Mouse (Mus musculus): Measurements from ENCODE around the gene Desi1. TPM values are rescaled to one million over a fixed set of nuclear protein-coding genes. Genes with fewer than 3 reads are reported as not detected.

Desi1 gene
- total and polyA plus RNA-seq, 3 experiments = 20.1 to 27.7 (median 21.4) TPM

GRCm38 (mm10) chr15:81961078-81961451 lies 72.6 kb downstream of the Desi1 start:
- WGBS = 2% methylated on average over 7 of the region's 8 CpGs
- TF ChIP-seq POLR2A (IDR thresholded peaks at IDR 0.05; ENCODE audit: insufficient read depth, low read depth, low read length) = no peak
- TF ChIP-seq CTCF (IDR thresholded peaks at IDR 0.05) = no peak
- TF ChIP-seq EP300 (IDR thresholded peaks at IDR 0.05; ENCODE audit: insufficient read depth, low read depth, low read length) = no peak
- no peaks in the 10 kb centered on the region for H3K79me2 ChIP-seq (replicated peaks; ENCODE audit: control insufficient read depth, insufficient read depth, low read length)
- H3K4me3 ChIP-seq = peak overlapping the region; percentile 90
- H3K27me3 ChIP-seq (ENCODE audit: control insufficient read depth, insufficient read depth, low read length) = no peaks in the 10 kb centered on the region
- no peak overlapping the region for H3K9ac ChIP-seq (ENCODE audit: low read depth, low read length)
- no peaks in the 10 kb centered on the region; the same call in 1 of the 2 replicates for H3K4me1 ChIP-seq (ENCODE audit: control insufficient read depth, insufficient read depth, low read length)
- DNase-seq = no peak
- no peaks in the 10 kb centered on the region for H3K36me3 ChIP-seq (ENCODE audit: control insufficient read depth, insufficient read depth, low read length)
- intact Hi-C loops (cut with DNase I) = loop anchor here (2.0 kb wide), 1 partner anchor 80 kb away; no protein-coding TSS in a partner anchor
- peak overlapping the region; percentile 48 for H3K27ac ChIP-seq

GRCm38 (mm10) chr15:81960171-81961077 lies 73.2 kb downstream of the Desi1 start, which contains the start of gene Pmm1:
Gene Pmm1 (minus strand): TSS chr15:81960930.
- Histone ChIP-seq H3K9ac (ENCODE audit: low read depth, low read length) (peak within 1 kb of the TSS; percentile 86), H3K79me2 (replicated peaks; ENCODE audit: control insufficient read depth, insufficient read depth, low read length) (no peaks in the 10 kb centered on the region), H3K4me1 (ENCODE audit: control insufficient read depth, insufficient read depth, low read length) (no peaks in the 10 kb centered on the region; the same call in 1 of the 2 replicates), H3K36me3 (ENCODE audit: control insufficient read depth, insufficient read depth, low read length) (no peaks in the 10 kb centered on the region), H3K27me3 (ENCODE audit: control insufficient read depth, insufficient read depth, low read length) (no peaks in the 10 kb centered on the region), H3K27ac (peak within 1 kb of the TSS; percentile 75), H3K4me3 (peak within 1 kb of the TSS; percentile 90)
- TF ChIP-seq POLR2A (IDR thresholded peaks at IDR 0.05; ENCODE audit: insufficient read depth, low read depth, low read length) (0 out of 2 replicates have a peak, but pooled peaks have one; percentile 50), EP300 (IDR thresholded peaks at IDR 0.05; ENCODE audit: insufficient read depth, low read depth, low read length) (peak; percentile 88), CTCF (IDR thresholded peaks at IDR 0.05) (peak; percentile 79)
- WGBS = under 1% methylated on average over 77 of the region's 77 CpGs
- peak; percentile 98 for DNase-seq
- intact Hi-C loops (cut with DNase I) = loop anchor here (1.0 to 2.0 kb wide), 3 partner anchors 29 to 80 kb away; partner anchors contain the start of gene Polr3h

GRCm38 (mm10) chr15:81958906-81959305 lies 74.8 kb downstream of the Desi1 start:
- intact Hi-C loops (cut with DNase I) = no loop called here
- WGBS = 55% methylated on average over 3 of the region's 3 CpGs
- Histone ChIP-seq H3K9ac (ENCODE audit: low read depth, low read length) (no peak overlapping the region), H3K27ac (no peak overlapping the region), H3K4me3 (no peak overlapping the region), H3K79me2 (replicated peaks; ENCODE audit: control insufficient read depth, insufficient read depth, low read length) (no peaks in the 10 kb centered on the region), H3K36me3 (ENCODE audit: control insufficient read depth, insufficient read depth, low read length) (no peaks in the 10 kb centered on the region), H3K27me3 (ENCODE audit: control insufficient read depth, insufficient read depth, low read length) (no peaks in the 10 kb centered on the region), H3K4me1 (ENCODE audit: control insufficient read depth, insufficient read depth, low read length) (no peaks in the 10 kb centered on the region; the same call in 1 of the 2 replicates)
- TF ChIP-seq CTCF (IDR thresholded peaks at IDR 0.05) = no peak
- TF ChIP-seq EP300 (IDR thresholded peaks at IDR 0.05; ENCODE audit: insufficient read depth, low read depth, low read length) = no peak
- no peak for TF ChIP-seq POLR2A (IDR thresholded peaks at IDR 0.05; ENCODE audit: insufficient read depth, low read depth, low read length)
- no peak for DNase-seq

- no peak for DNase-seq
- intact Hi-C loops (cut with DNase I) = no loop called here
- Histone ChIP-seq H3K9ac (ENCODE audit: low read depth, low read length) (no peak overlapping the region), H3K27me3 (ENCODE audit: control insufficient read depth, insufficient read depth, low read length) (no peaks in the 10 kb centered on the region), H3K4me3 (no peak overlapping the region), H3K4me1 (ENCODE audit: control insufficient read depth, insufficient read depth, low read length) (no peaks in the 10 kb centered on the region; the same call in 1 of the 2 replicates), H3K27ac (no peak overlapping the region), H3K36me3 (ENCODE audit: control insufficient read depth, insufficient read depth, low read length) (no peaks in the 10 kb centered on the region), H3K79me2 (replicated peaks; ENCODE audit: control insufficient read depth, insufficient read depth, low read length) (no peaks in the 10 kb centered on the region)
- 82% methylated on average over 11 of the region's 11 CpGs for WGBS
- TF ChIP-seq CTCF (IDR thresholded peaks at IDR 0.05) (no peak), EP300 (IDR thresholded peaks at IDR 0.05; ENCODE audit: insufficient read depth, low read depth, low read length) (no peak), POLR2A (IDR thresholded peaks at IDR 0.05; ENCODE audit: insufficient read depth, low read depth, low read length) (no peak)
Observed at GRCm38 (mm10) chr15:81957598-81957997, 76.1 kb downstream of the Desi1 start.

- WGBS = 66% methylated on average over 8 of the region's 8 CpGs
- H3K4me1 ChIP-seq (ENCODE audit: control insufficient read depth, insufficient read depth, low read length) = no peaks in the 10 kb centered on the region; the same call in 1 of the 2 replicates
- peak; percentile 78 for TF ChIP-seq CTCF (IDR thresholded peaks at IDR 0.05)
- no peak for TF ChIP-seq POLR2A (IDR thresholded peaks at IDR 0.05; ENCODE audit: insufficient read depth, low read depth, low read length)
- intact Hi-C loops (cut with DNase I) = no loop called here
- H3K9ac ChIP-seq (ENCODE audit: low read depth, low read length) = no peak overlapping the region
- H3K79me2 ChIP-seq (replicated peaks; ENCODE audit: control insufficient read depth, insufficient read depth, low read length) = no peaks in the 10 kb centered on the region
- H3K36me3 ChIP-seq (ENCODE audit: control insufficient read depth, insufficient read depth, low read length) = no peaks in the 10 kb centered on the region
- H3K27ac ChIP-seq = no peak overlapping the region
- DNase-seq = peak in 1 of 2 experiments; percentile 49
- H3K27me3 ChIP-seq (ENCODE audit: control insufficient read depth, insufficient read depth, low read length) = no peaks in the 10 kb centered on the region
- H3K4me3 ChIP-seq = no peak overlapping the region
Observed at GRCm38 (mm10) chr15:81956457-81956856, 77.2 kb downstream of the Desi1 start.

GRCm38 (mm10) chr15:81955414-81955813 lies 78.2 kb downstream of the Desi1 start:
- Histone ChIP-seq H3K36me3 (ENCODE audit: control insufficient read depth, insufficient read depth, low read length) (no peaks in the 10 kb centered on the region), H3K79me2 (replicated peaks; ENCODE audit: control insufficient read depth, insufficient read depth, low read length) (no peaks in the 10 kb centered on the region), H3K27me3 (ENCODE audit: control insufficient read depth, insufficient read depth, low read length) (no peaks in the 10 kb centered on the region), H3K4me1 (ENCODE audit: control insufficient read depth, insufficient read depth, low read length) (no peaks in the 10 kb centered on the region; the same call in 1 of the 2 replicates), H3K4me3 (no peak overlapping the region), H3K9ac (ENCODE audit: low read depth, low read length) (no peak overlapping the region), H3K27ac (no peak overlapping the region)
- TF ChIP-seq CTCF (IDR thresholded peaks at IDR 0.05) (no peak), POLR2A (IDR thresholded peaks at IDR 0.05; ENCODE audit: insufficient read depth, low read depth, low read length) (no peak), EP300 (IDR thresholded peaks at IDR 0.05; ENCODE audit: insufficient read depth, low read depth, low read length) (no peak)
- intact Hi-C loops (cut with DNase I) = no loop called here
- DNase-seq = no peak
- 96% methylated on average over 15 of the region's 15 CpGs for WGBS
